Comparison of ENCODE assay signal across 13 mouse cellular contexts in the genomic region with DNA sequence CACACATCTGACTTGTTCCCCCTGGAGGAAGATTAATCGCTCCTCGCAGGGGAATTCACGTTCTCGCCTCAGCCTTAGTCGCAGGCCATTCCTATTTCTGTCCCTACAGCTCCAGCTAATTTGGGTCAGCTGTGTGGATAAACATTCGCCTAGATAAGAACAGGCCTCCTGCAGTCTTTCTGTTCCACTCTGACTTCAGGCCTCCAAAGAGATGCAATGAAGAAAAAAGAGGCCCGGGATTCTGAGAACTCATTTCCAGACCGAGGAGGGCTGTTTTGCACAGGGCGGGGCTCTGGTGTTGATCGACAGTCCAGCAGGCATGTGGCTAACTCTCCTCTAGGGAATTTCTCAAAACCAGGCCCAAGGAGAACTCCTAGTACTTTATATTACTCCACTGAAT. TPM values are rescaled to one million over a fixed set of nuclear protein-coding genes. Genes with fewer than 3 reads are reported as not detected.
DNase-seq lines count a peak whose midpoint lies in the region; ATAC-seq lines count a peak whose summit lies in the region.
"Had no signal": no experiment of that assay in that cellular context is flagged by ENCODE, and none has a peak within 500 bp of the region (broad histone marks: within the 10 kb centered on the region; RNA-seq: fewer than 3 reads in every experiment).

No protein-coding gene starts in this region.

- H3K27ac ChIP-seq in hindbrain, embryonic 10.5 days, result no peak overlapping the region
- H3K27ac ChIP-seq in hindbrain, embryonic 16.5 days (ENCODE audit: low read depth, low read length), result no peak overlapping the region
- peak overlapping the region; percentile 77 to 85 for H3K27ac ChIP-seq in heart, embryonic 14.5 days (replicated peaks in 1 of 2; ENCODE audit: control insufficient read depth in 1 of 2, insufficient read depth in 1 of 2, low read depth in 2 of 2, low read length in 2 of 2)
- no peak overlapping the region for H3K27ac ChIP-seq in forebrain, embryonic 13.5 days
- H3K27ac ChIP-seq: liver, embryonic 13.5 days; midbrain, embryonic 12.5 days had no signal

- ATAC-seq in hindbrain, embryonic 16.5 days, result no peak
- peak; percentile 42; the same call in 1 of the 2 replicates for ATAC-seq in heart, embryonic 14.5 days (ENCODE audit: insufficient number of reproducible peaks, insufficient read depth, low FRiP score, low read depth)
- no peak for ATAC-seq in forebrain, embryonic 13.5 days
- ATAC-seq: intestine, embryonic 16.5 days had no signal

- H3K9ac ChIP-seq in hindbrain, embryonic 16.5 days (ENCODE audit: low read depth, low read length), result no peak overlapping the region
- H3K9ac ChIP-seq in heart, embryonic 14.5 days (ENCODE audit: low read length), result peak overlapping the region; percentile 51; the same call in 1 of the 2 replicates
- no peak overlapping the region for H3K9ac ChIP-seq in forebrain, embryonic 13.5 days
- H3K9ac ChIP-seq: liver, embryonic 13.5 days; midbrain, embryonic 12.5 days had no signal

- H3K4me3 ChIP-seq in hindbrain, embryonic 10.5 days, result no peak overlapping the region
- H3K4me3 ChIP-seq in hindbrain, embryonic 16.5 days (ENCODE audit: low read length), result no peak overlapping the region
- no peak overlapping the region for H3K4me3 ChIP-seq in heart, embryonic 14.5 days (ENCODE audit: control insufficient read depth in 1 of 2, insufficient read depth in 1 of 2, low read depth in 1 of 2, low read length in 2 of 2)
- H3K4me3 ChIP-seq in forebrain, embryonic 13.5 days, result no peak overlapping the region
- H3K4me3 ChIP-seq: liver, embryonic 13.5 days; midbrain, embryonic 12.5 days had no signal

- H3K27me3 ChIP-seq in hindbrain, embryonic 10.5 days (ENCODE audit: insufficient read depth, poor library complexity, severe bottlenecking), result no peaks in the 10 kb centered on the region
- H3K27me3 ChIP-seq in hindbrain, embryonic 16.5 days (replicated peaks; ENCODE audit: control insufficient read depth, insufficient read depth, low read length), result no peaks in the 10 kb centered on the region
- H3K27me3 ChIP-seq in heart, embryonic 14.5 days (ENCODE audit: control insufficient read depth, insufficient read depth, low read length), result no peaks in the 10 kb centered on the region
- H3K27me3 ChIP-seq in forebrain, embryonic 13.5 days, result no peaks in the 10 kb centered on the region
- H3K27me3 ChIP-seq: CH12.LX; liver, embryonic 13.5 days; midbrain, embryonic 12.5 days had no signal

- no peak overlapping the region for H3K4me2 ChIP-seq in hindbrain, embryonic 16.5 days (ENCODE audit: low read length)
- H3K4me2 ChIP-seq in heart, embryonic 14.5 days (ENCODE audit: low read length), result peak overlapping the region; percentile 20
- H3K4me2 ChIP-seq in forebrain, embryonic 13.5 days, result no peak overlapping the region
- H3K4me2 ChIP-seq: liver, embryonic 13.5 days; midbrain, embryonic 12.5 days had no signal

- no peaks in the 10 kb centered on the region for H3K9me3 ChIP-seq in hindbrain, embryonic 10.5 days
- no peaks in the 10 kb centered on the region for H3K9me3 ChIP-seq in hindbrain, embryonic 16.5 days (ENCODE audit: control insufficient read depth, low read length)
- no peaks in the 10 kb centered on the region for H3K9me3 ChIP-seq in heart, embryonic 14.5 days (ENCODE audit: control insufficient read depth, low read length)
- H3K9me3 ChIP-seq in forebrain, embryonic 13.5 days (replicated peaks), result no peaks in the 10 kb centered on the region
- H3K9me3 ChIP-seq: liver, embryonic 13.5 days; midbrain, embryonic 12.5 days had no signal

- H3K4me1 ChIP-seq in hindbrain, embryonic 10.5 days (replicated peaks), result peaks cover 4% of the 10 kb centered on the region; the same call in 1 of the 2 replicates
- no peaks in the 10 kb centered on the region for H3K4me1 ChIP-seq in hindbrain, embryonic 16.5 days (ENCODE audit: control insufficient read depth, insufficient read depth, low read depth, low read length)
- peaks cover 16 to 53% of the 10 kb centered on the region in 2 experiments for H3K4me1 ChIP-seq in heart, embryonic 14.5 days (ENCODE audit: control insufficient read depth in 2 of 2, insufficient read depth in 2 of 2, low read length in 2 of 2)
- H3K4me1 ChIP-seq in forebrain, embryonic 13.5 days, result 0 out of 2 replicates have a peak, but pooled peaks cover 3% of the 10 kb centered on the region
- H3K4me1 ChIP-seq: liver, embryonic 13.5 days; midbrain, embryonic 12.5 days had no signal

- 43% methylated on average over 10 of the region's 10 CpGs for WGBS in hindbrain, embryonic 10.5 days
- 50% methylated on average over 10 of the region's 10 CpGs for WGBS in hindbrain, embryonic 16.5 days
- 5% methylated on average over 10 of the region's 10 CpGs for WGBS in heart, embryonic 14.5 days
- WGBS in forebrain, embryonic 13.5 days, result 45% methylated on average over 10 of the region's 10 CpGs

- no peaks in the 10 kb centered on the region for H3K36me3 ChIP-seq in hindbrain, embryonic 10.5 days
- H3K36me3 ChIP-seq in hindbrain, embryonic 16.5 days (ENCODE audit: control insufficient read depth, insufficient read depth, low read length), result no peaks in the 10 kb centered on the region
- H3K36me3 ChIP-seq in heart, embryonic 14.5 days (ENCODE audit: control insufficient read depth, insufficient read depth, low read length), result peaks cover 90% of the 10 kb centered on the region
- no peaks in the 10 kb centered on the region for H3K36me3 ChIP-seq in forebrain, embryonic 13.5 days (ENCODE audit: poor library complexity, severe bottlenecking)
- H3K36me3 ChIP-seq: liver, embryonic 13.5 days; midbrain, embryonic 12.5 days had no signal

- peak; percentile 18 for DNase-seq in hindbrain, embryonic 10.5 days (ENCODE audit: low spot score)
- DNase-seq in NIH3T3 (ENCODE audit: low read depth), result peak; percentile 41
- DNase-seq in embryo, embryonic 9.5 days (ENCODE audit: extremely low spot score), result peak; percentile 14
- no peak for DNase-seq in natural killer cell, adult 2 months (ENCODE audit: low spot score in 2 of 2)
- DNase-seq in layer of hippocampus, adult 11-12 months (ENCODE audit: low spot score), result no peak
- DNase-seq: layer of hippocampus, postnatal 36 days; liver, embryonic 13.5 days had no signal

RNA-seq across cellular contexts. Expression of a gene that starts 43.0 kb away (rescaled TPM):
- 1.3 and 2.1 TPM in 2 replicates for polyA plus RNA-seq in hindbrain, embryonic 10.5 days (2016; fragmentation: Nextera tagmentation; extraction: Ambion mirVana)
- 0.52 and 0.94 TPM in 2 replicates for polyA plus RNA-seq in hindbrain, embryonic 16.5 days (2015; fragmentation: Nextera tagmentation; extraction: Ambion mirVana)
- polyA plus RNA-seq in heart, embryonic 14.5 days (2014; fragmentation: Nextera tagmentation; extraction: Ambion mirVana), result 68.7 and 69.8 TPM in 2 replicates
- 0.04 and 0.09 TPM in 2 replicates for polyA plus RNA-seq in forebrain, embryonic 13.5 days (2015; fragmentation: Nextera tagmentation; extraction: Ambion mirVana)

Comparison
In these comparisons a context has a peak if more than half of its experiments do, and no peak if none do; other contexts are left out.
1. DNase-seq: peak in hindbrain, embryonic 10.5 days (single experiment), NIH3T3 (single experiment) and embryo, embryonic 9.5 days (single experiment); none in natural killer cell, adult 2 months (0 of 2) and layer of hippocampus, adult 11-12 months (single experiment).
2. H3K27ac ChIP-seq: peak in heart, embryonic 14.5 days (2 of 2); none in hindbrain, embryonic 10.5 days (single experiment), hindbrain, embryonic 16.5 days (single experiment) and forebrain, embryonic 13.5 days (single experiment).
3. RNA of a gene that starts 43.0 kb away (polyA plus RNA-seq): 68.7 to 69.8 TPM in heart, embryonic 14.5 days; 1.3 to 2.1 TPM in hindbrain, embryonic 10.5 days, 0.52 to 0.94 TPM in hindbrain, embryonic 16.5 days and 0.04 to 0.09 TPM in forebrain, embryonic 13.5 days; every median in the first group is over 10 times any median in the second.